Mouse (Mus musculus): ENCODE measurements around the gene Elfn2. TPM values are rescaled to one million over a fixed set of nuclear protein-coding genes. Genes with fewer than 3 reads are reported as not detected.

The Elfn2 gene
- polyA plus RNA-seq, 1 experiment from 2014 or later: 0.17 TPM

DNA sequence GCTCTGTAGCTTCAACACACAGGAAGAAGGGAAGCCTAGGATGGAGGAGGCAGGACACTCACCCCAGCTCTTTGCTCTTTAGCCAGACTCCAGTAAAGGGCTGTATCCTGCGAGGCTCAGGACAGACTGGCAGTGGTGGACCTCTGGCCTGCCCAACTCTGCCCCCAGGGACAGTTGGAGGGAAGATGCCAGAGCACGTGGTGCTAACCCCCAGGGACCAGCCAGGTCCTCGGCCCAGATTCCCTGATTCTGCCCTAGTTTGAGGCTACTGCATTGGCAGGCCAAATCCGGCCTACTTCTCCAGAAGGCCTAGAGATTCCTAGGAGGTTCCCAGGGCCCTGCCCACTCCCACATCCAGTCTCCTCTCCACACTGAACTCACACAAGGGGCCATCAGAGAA lies 70.8 kb downstream of the Elfn2 start:
- TF ChIP-seq CTCF (IDR thresholded peaks at IDR 0.05; ENCODE audit: low read depth): no peak
- WGBS: 72% methylated on average over 4 of the region's 4 CpGs
- Histone ChIP-seq H3K9me3 (ENCODE audit: control insufficient read depth) (no peaks in the 10 kb centered on the region), H3K27me3 (replicated peaks; ENCODE audit: control insufficient read depth, insufficient read depth, low read length) (no peaks in the 10 kb centered on the region), H3K36me3 (ENCODE audit: control insufficient read depth, insufficient read depth) (no peaks in the 10 kb centered on the region), H3K4me1 (replicated peaks; ENCODE audit: control insufficient read depth, insufficient read depth, low read length) (no peaks in the 10 kb centered on the region), H3K27ac (ENCODE audit: low read depth, low read length) (no peak overlapping the region), H3K4me3 (ENCODE audit: low read depth, low read length) (no peak overlapping the region), H3K9ac (ENCODE audit: low read depth, low read length) (no peak overlapping the region), H3K4me2 (replicated peaks; ENCODE audit: low read depth) (no peak overlapping the region)
- ATAC-seq: no peak

- WGBS: 46% methylated on average over 8 of the region's 8 CpGs
- Histone ChIP-seq H3K4me1 (replicated peaks; ENCODE audit: control insufficient read depth, insufficient read depth, low read length) (no peaks in the 10 kb centered on the region), H3K27me3 (replicated peaks; ENCODE audit: control insufficient read depth, insufficient read depth, low read length) (0 out of 2 replicates have a peak, but pooled peaks cover 2% of the 10 kb centered on the region), H3K4me2 (replicated peaks; ENCODE audit: low read depth) (no peak overlapping the region), H3K9ac (ENCODE audit: low read depth, low read length) (no peak overlapping the region), H3K27ac (ENCODE audit: low read depth, low read length) (no peak overlapping the region), H3K36me3 (ENCODE audit: control insufficient read depth, insufficient read depth) (no peaks in the 10 kb centered on the region), H3K4me3 (ENCODE audit: low read depth, low read length) (no peak overlapping the region), H3K9me3 (ENCODE audit: control insufficient read depth) (no peaks in the 10 kb centered on the region)
- TF ChIP-seq CTCF (IDR thresholded peaks at IDR 0.05; ENCODE audit: low read depth): no peak
- ATAC-seq: no peak
These were observed 74.0 kb downstream of the Elfn2 start for GRCm38 (mm10) chr15:78644606-78645005.

DNA sequence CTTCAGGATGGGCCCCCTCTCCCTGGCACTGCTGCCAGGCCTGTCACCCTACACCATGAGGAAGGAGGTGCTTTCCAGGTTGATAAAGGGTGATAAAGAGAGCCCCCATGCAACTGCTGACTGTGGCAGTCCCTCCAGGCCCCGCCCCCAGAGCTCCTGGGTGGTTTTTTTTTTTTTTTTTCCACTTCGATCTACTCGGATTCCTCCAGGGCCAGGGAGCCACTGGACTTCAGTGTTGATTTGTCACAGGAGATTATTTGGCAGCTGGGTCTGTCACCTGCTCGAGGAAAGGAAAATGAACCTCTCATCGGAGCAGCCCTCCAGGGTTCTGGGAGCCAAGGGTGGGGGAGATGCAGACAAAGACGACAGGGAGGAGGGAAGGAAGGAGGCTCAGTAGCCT lies 74.9 kb downstream of the Elfn2 start:
- Histone ChIP-seq H3K36me3 (ENCODE audit: control insufficient read depth, insufficient read depth) (no peaks in the 10 kb centered on the region), H3K27ac (ENCODE audit: low read depth, low read length) (no peak overlapping the region), H3K9ac (ENCODE audit: low read depth, low read length) (no peak overlapping the region), H3K9me3 (ENCODE audit: control insufficient read depth) (no peaks in the 10 kb centered on the region), H3K4me1 (replicated peaks; ENCODE audit: control insufficient read depth, insufficient read depth, low read length) (no peaks in the 10 kb centered on the region), H3K27me3 (replicated peaks; ENCODE audit: control insufficient read depth, insufficient read depth, low read length) (0 out of 2 replicates have a peak, but pooled peaks cover 2% of the 10 kb centered on the region), H3K4me2 (replicated peaks; ENCODE audit: low read depth) (no peak overlapping the region), H3K4me3 (ENCODE audit: low read depth, low read length) (no peak overlapping the region)
- no peak for ATAC-seq
- TF ChIP-seq CTCF (IDR thresholded peaks at IDR 0.05; ENCODE audit: low read depth): no peak
- WGBS: 11% methylated on average over 6 of the region's 6 CpGs

- H3K4me2 ChIP-seq (replicated peaks; ENCODE audit: low read depth): no peak overlapping the region
- no peak for TF ChIP-seq CTCF (IDR thresholded peaks at IDR 0.05; ENCODE audit: low read depth)
- H3K9ac ChIP-seq (ENCODE audit: low read depth, low read length): no peak overlapping the region
- 0 out of 2 replicates have a peak, but pooled peaks cover 2% of the 10 kb centered on the region for H3K27me3 ChIP-seq (replicated peaks; ENCODE audit: control insufficient read depth, insufficient read depth, low read length)
- no peaks in the 10 kb centered on the region for H3K36me3 ChIP-seq (ENCODE audit: control insufficient read depth, insufficient read depth)
- H3K9me3 ChIP-seq (ENCODE audit: control insufficient read depth): no peaks in the 10 kb centered on the region
- no peak for ATAC-seq
- WGBS: 38% methylated on average over 7 of the region's 7 CpGs
- no peak overlapping the region for H3K27ac ChIP-seq (ENCODE audit: low read depth, low read length)
- no peak overlapping the region for H3K4me3 ChIP-seq (ENCODE audit: low read depth, low read length)
- H3K4me1 ChIP-seq (replicated peaks; ENCODE audit: control insufficient read depth, insufficient read depth, low read length): no peaks in the 10 kb centered on the region
These were observed 83.3 kb downstream of the Elfn2 start for GRCm38 (mm10) chr15:78635231-78635630.

- no peak for TF ChIP-seq CTCF (IDR thresholded peaks at IDR 0.05; ENCODE audit: low read depth)
- no peaks in the 10 kb centered on the region for H3K36me3 ChIP-seq (ENCODE audit: control insufficient read depth, insufficient read depth)
- H3K27ac ChIP-seq (ENCODE audit: low read depth, low read length): no peak overlapping the region
- H3K27me3 ChIP-seq (replicated peaks; ENCODE audit: control insufficient read depth, insufficient read depth, low read length): no peaks in the 10 kb centered on the region
- H3K4me2 ChIP-seq (replicated peaks; ENCODE audit: low read depth): no peak overlapping the region
- no peaks in the 10 kb centered on the region for H3K9me3 ChIP-seq (ENCODE audit: control insufficient read depth)
- no peak overlapping the region for H3K4me3 ChIP-seq (ENCODE audit: low read depth, low read length)
- no peak overlapping the region for H3K9ac ChIP-seq (ENCODE audit: low read depth, low read length)
- no peaks in the 10 kb centered on the region for H3K4me1 ChIP-seq (replicated peaks; ENCODE audit: control insufficient read depth, insufficient read depth, low read length)
- 31% methylated on average over 10 of the region's 10 CpGs for WGBS
- ATAC-seq: no peak
These were observed 84.4 kb downstream of the Elfn2 start for GRCm38 (mm10) chr15:78634095-78634737.

DNA sequence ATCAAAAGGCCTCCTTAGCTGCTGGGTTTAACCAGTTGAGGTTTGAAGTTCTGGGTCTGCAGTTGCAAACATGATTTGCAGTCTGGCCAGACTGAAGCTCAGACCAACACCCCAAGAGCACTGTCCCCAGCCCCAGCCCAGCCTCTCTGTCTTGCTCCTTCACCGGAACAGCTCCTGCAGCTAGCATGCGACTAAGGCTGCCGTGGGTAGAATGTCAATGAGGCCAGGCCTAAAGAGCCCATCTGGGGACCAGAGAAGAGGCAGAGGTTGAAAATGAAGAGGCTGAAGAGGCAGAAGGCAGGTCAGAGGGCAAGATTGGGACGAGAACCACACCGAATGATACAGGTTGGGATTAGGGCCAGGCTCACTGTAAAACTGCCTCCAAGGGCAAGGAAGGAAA lies 85.2 kb downstream of the Elfn2 start:
- H3K4me3 ChIP-seq (ENCODE audit: low read depth, low read length): no peak overlapping the region
- H3K36me3 ChIP-seq (ENCODE audit: control insufficient read depth, insufficient read depth): no peaks in the 10 kb centered on the region
- H3K9ac ChIP-seq (ENCODE audit: low read depth, low read length): no peak overlapping the region
- ATAC-seq: no peak
- no peaks in the 10 kb centered on the region for H3K9me3 ChIP-seq (ENCODE audit: control insufficient read depth)
- 80% methylated on average over 5 of the region's 5 CpGs for WGBS
- no peaks in the 10 kb centered on the region for H3K4me1 ChIP-seq (replicated peaks; ENCODE audit: control insufficient read depth, insufficient read depth, low read length)
- no peak for TF ChIP-seq CTCF (IDR thresholded peaks at IDR 0.05; ENCODE audit: low read depth)
- no peak overlapping the region for H3K4me2 ChIP-seq (replicated peaks; ENCODE audit: low read depth)
- no peak overlapping the region for H3K27ac ChIP-seq (ENCODE audit: low read depth, low read length)
- no peaks in the 10 kb centered on the region for H3K27me3 ChIP-seq (replicated peaks; ENCODE audit: control insufficient read depth, insufficient read depth, low read length)
